Mouse (Mus musculus): ENCODE measurements at regions not wholly inside any gene's neighbourhood (a gene's known extent, or its start where the extent isn't known, plus 50 kb on each side); places are given as distances from the start of the nearest gene placed in this dataset.

DNA sequence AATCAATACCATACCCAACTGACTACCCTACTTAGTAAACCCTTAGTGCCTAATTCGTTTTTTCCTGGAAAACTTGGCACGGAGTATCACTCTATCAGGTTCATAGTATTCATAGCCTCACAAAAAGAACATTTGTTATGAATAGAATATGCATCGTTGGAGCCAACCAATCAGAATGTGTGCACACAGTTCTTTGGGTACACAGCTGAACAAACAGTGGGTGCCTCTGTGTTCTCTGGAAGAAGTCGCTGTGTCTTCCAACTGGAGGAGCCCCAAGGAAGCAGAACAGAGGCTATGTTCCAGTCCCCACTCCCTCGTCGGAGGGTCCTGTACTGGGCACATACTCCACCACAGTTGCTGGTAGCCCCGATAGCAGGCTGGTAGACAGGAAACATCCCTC is 129.2 kb upstream of the Cpeb2 start:
- Histone ChIP-seq H3K4me1 (ENCODE audit: control insufficient read depth in 1 of 2, insufficient read depth in 2 of 2) (peaks cover 4 to 14% of the 10 kb centered on the region in 2 experiments), H3K27ac (ENCODE audit: insufficient read depth, low read depth) (no peak overlapping the region), H3K79me2 (replicated peaks; ENCODE audit: control insufficient read depth, extremely low read depth, insufficient read depth, poor library complexity, severe bottlenecking) (no peaks in the 10 kb centered on the region), H3K9me3 (replicated peaks; ENCODE audit: low read length) (no peaks in the 10 kb centered on the region), H3K4me3 (replicated peaks in 1 of 3; ENCODE audit: low read depth in 2 of 3, low read length in 2 of 3, poor library complexity in 1 of 3) (no peak overlapping the region), H3K9ac (ENCODE audit: insufficient read depth, low read depth) (no peak overlapping the region), H3K36me3 (replicated peaks in 1 of 2; ENCODE audit: control insufficient read depth in 1 of 2, insufficient read depth in 1 of 2, low read length in 1 of 2) (no peaks in the 10 kb centered on the region), H3K27me3 (replicated peaks) (no peaks in the 10 kb centered on the region), H3K4me2 (ENCODE audit: insufficient read depth, low read depth, poor library complexity, severe bottlenecking) (no peak overlapping the region)
- in situ Hi-C loops (cut with MboI; ENCODE audit: low pct_ligation_motif_present, low pct_unique_long_range_greater_than_20kb, low sequenced_read_pairs), result loop anchor here (10.0 kb wide), 1 partner anchor 59 kb away; no protein-coding TSS in a partner anchor
- dilution Hi-C loops (cut with MboI; ENCODE audit: extremely low pct_ligation_motif_present, extremely low pct_unique_long_range_greater_than_20kb, low sequenced_read_pairs), result no loop called here
- DNase-seq (ENCODE audit: extremely low read depth), result no peak
- TF ChIP-seq BHLHE40 (IDR thresholded peaks at IDR 0.05; ENCODE audit: low read depth, low read length) (no peak), SIN3A (IDR thresholded peaks at IDR 0.05; ENCODE audit: low read length) (no peak), SMC3 (IDR thresholded peaks at IDR 0.05; ENCODE audit: low read depth, low read length) (no peak), JUND (conservative IDR thresholded peaks at IDR 0.05; ENCODE audit: low read depth, low read length) (no peak), ZKSCAN1 (IDR thresholded peaks at IDR 0.05; ENCODE audit: borderline replicate concordance, low read depth, low read length) (no peak), JUN (IDR thresholded peaks at IDR 0.05; ENCODE audit: insufficient read depth, low read depth, low read length) (no peak)

- H3K4me1 ChIP-seq (ENCODE audit: control insufficient read depth in 1 of 2, insufficient read depth in 2 of 2), result peaks cover 4 to 14% of the 10 kb centered on the region in 2 experiments
- H3K4me3 ChIP-seq (replicated peaks in 1 of 3; ENCODE audit: low read depth in 2 of 3, low read length in 2 of 3, poor library complexity in 1 of 3), result no peak overlapping the region
- no peak for DNase-seq (ENCODE audit: extremely low read depth)
- TF ChIP-seq KAT2A (IDR thresholded peaks at IDR 0.05; ENCODE audit: insufficient replicate concordance, low read length) (no peak), IRF4 (IDR thresholded peaks at IDR 0.05; ENCODE audit: low read depth, low read length) (no peak), HCFC1 (IDR thresholded peaks at IDR 0.05; ENCODE audit: low read depth, low read length) (no peak), ZMIZ1 (IDR thresholded peaks at IDR 0.05; ENCODE audit: low read depth, low read length) (no peak)
- no peaks in the 10 kb centered on the region for H3K36me3 ChIP-seq (replicated peaks in 1 of 2; ENCODE audit: control insufficient read depth in 1 of 2, insufficient read depth in 1 of 2, low read length in 1 of 2)
- no peak overlapping the region for H3K9ac ChIP-seq (ENCODE audit: insufficient read depth, low read depth)
- H3K9me3 ChIP-seq (replicated peaks; ENCODE audit: low read length), result no peaks in the 10 kb centered on the region
- in situ Hi-C loops (cut with MboI; ENCODE audit: low pct_ligation_motif_present, low pct_unique_long_range_greater_than_20kb, low sequenced_read_pairs) (loop anchor here (10.0 kb wide), 1 partner anchor 61 kb away; no protein-coding TSS in a partner anchor), dilution Hi-C loops (cut with MboI; ENCODE audit: extremely low pct_ligation_motif_present, extremely low pct_unique_long_range_greater_than_20kb, low sequenced_read_pairs) (no loop called here)
- H3K27ac ChIP-seq (ENCODE audit: insufficient read depth, low read depth), result no peak overlapping the region
- H3K4me2 ChIP-seq (ENCODE audit: insufficient read depth, low read depth, poor library complexity, severe bottlenecking), result no peak overlapping the region
- H3K27me3 ChIP-seq (replicated peaks), result no peaks in the 10 kb centered on the region
- no peaks in the 10 kb centered on the region for H3K79me2 ChIP-seq (replicated peaks; ENCODE audit: control insufficient read depth, extremely low read depth, insufficient read depth, poor library complexity, severe bottlenecking)
Measured at GRCm38 (mm10) chr5:43105528-43105927, 127.4 kb upstream of the Cpeb2 start.

GRCm38 (mm10) chr5:43107436-43108259 is 125.3 kb upstream of the Cpeb2 start:
- no peaks in the 10 kb centered on the region for H3K36me3 ChIP-seq (replicated peaks in 1 of 2; ENCODE audit: control insufficient read depth in 1 of 2, insufficient read depth in 1 of 2, low read length in 1 of 2)
- no peak overlapping the region for H3K27ac ChIP-seq (ENCODE audit: insufficient read depth, low read depth)
- in situ Hi-C loops (cut with MboI; ENCODE audit: low pct_ligation_motif_present, low pct_unique_long_range_greater_than_20kb, low sequenced_read_pairs) (loop anchor here (10.0 kb wide), 1 partner anchor 63 kb away; no protein-coding TSS in a partner anchor), dilution Hi-C loops (cut with MboI; ENCODE audit: extremely low pct_ligation_motif_present, extremely low pct_unique_long_range_greater_than_20kb, low sequenced_read_pairs) (no loop called here)
- TF ChIP-seq USF2 (conservative IDR thresholded peaks at IDR 0.05; ENCODE audit: low read depth, low read length) (no peak), ZNF384 (IDR thresholded peaks at IDR 0.05; ENCODE audit: low read depth, low read length) (no peak), USF1 (IDR thresholded peaks at IDR 0.05; ENCODE audit: low read depth, low read length) (no peak), TBP (conservative IDR thresholded peaks at IDR 0.05; ENCODE audit: low read depth, low read length) (no peak), MAX (IDR thresholded peaks at IDR 0.05; ENCODE audit: low read length) (no peak), CHD1 (IDR thresholded peaks at IDR 0.05; ENCODE audit: low read depth, low read length) (no peak), EP300 (IDR thresholded peaks at IDR 0.05; ENCODE audit: low read length) (no peak), MAZ (IDR thresholded peaks at IDR 0.05; ENCODE audit: low read depth, low read length) (no peak), CHD2 (IDR thresholded peaks at IDR 0.05; ENCODE audit: low read length) (no peak), MXI1 (IDR thresholded peaks at IDR 0.05; ENCODE audit: low read depth, low read length) (no peak), SMC3 (IDR thresholded peaks at IDR 0.05; ENCODE audit: low read depth, low read length) (no peak)
- no peak overlapping the region for H3K4me2 ChIP-seq (ENCODE audit: insufficient read depth, low read depth, poor library complexity, severe bottlenecking)
- no peaks in the 10 kb centered on the region for H3K79me2 ChIP-seq (replicated peaks; ENCODE audit: control insufficient read depth, extremely low read depth, insufficient read depth, poor library complexity, severe bottlenecking)
- H3K9ac ChIP-seq (ENCODE audit: insufficient read depth, low read depth), result no peak overlapping the region
- no peak for DNase-seq (ENCODE audit: extremely low read depth)
- H3K9me3 ChIP-seq (replicated peaks; ENCODE audit: low read length), result no peaks in the 10 kb centered on the region
- H3K27me3 ChIP-seq (replicated peaks), result no peaks in the 10 kb centered on the region
- H3K4me1 ChIP-seq (ENCODE audit: control insufficient read depth in 1 of 2, insufficient read depth in 2 of 2), result peaks cover 4 to 14% of the 10 kb centered on the region in 2 experiments
- no peak overlapping the region for H3K4me3 ChIP-seq (replicated peaks in 1 of 3; ENCODE audit: low read depth in 2 of 3, low read length in 2 of 3, poor library complexity in 1 of 3)
